Mouse (Mus musculus) kidney, adult 9 months (tissue): ENCODE data around the gene Ak3.

ENCODE experiments used
- DNase-seq: peaks from one replicate; pipeline ENCODE4 v3.0.0; 2022

Ak3 gene

GRCm38 (mm10) chr19:28991391-28991790 is 56.4 kb downstream of the Ak3 start:
- peak; percentile 33 for DNase-seq

DNA sequence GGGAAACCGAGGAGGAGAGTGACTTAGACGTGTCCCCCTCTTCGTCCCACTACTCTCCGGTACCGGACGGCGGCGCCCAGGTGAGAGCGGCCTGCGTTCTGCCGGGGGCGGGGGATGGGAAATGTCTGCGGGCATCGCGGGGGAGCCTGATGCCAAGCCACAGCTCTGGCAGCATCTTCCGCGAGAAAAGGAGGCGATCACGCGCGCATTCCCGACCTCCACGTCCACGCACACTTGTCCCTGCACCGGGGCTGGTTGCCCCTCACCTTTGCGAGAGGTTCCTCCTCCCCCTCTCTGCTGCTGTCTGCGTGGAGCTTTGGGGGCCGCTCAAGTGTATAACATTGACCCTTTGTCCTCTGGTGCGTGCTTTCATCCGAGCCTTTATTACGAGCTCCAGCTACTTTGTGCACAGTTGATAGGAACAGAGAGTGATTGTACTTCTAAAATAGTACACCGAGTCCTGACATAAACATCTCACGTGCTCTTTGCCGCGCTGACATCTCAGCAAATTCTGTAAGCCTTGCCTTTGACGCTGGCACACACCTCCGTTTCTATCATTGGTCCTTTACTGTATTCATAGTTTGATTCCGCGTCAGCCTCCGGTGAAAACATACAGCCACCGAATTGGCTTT is 57.1 kb downstream of the Ak3 start:
- peak; percentile 63 for DNase-seq

DNA sequence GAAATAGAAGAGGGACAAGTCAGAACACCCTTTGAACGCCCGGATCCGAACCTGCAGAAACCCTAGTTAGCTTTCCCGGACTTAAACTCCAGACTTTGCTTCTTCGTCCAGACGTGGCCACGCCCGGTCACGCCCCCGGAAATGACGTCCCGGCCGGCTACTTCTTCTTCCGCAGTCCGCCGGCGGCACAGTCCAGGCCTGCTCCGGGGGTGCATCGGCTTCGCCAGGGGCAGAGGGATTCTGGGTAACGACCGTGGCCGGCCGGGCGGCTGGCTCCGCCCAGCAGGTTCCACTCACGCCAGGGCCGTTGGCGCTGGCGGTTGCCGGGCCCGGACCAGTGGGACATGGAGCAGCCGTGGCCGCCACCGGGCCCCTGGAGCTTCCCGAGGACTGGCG is 57.6 kb downstream of the Ak3 start, which contains the start of gene Cdc37l1:
Gene Cdc37l1 (plus strand): TSS at position 159 of the 396 bp plus-strand sequence.
- peak; percentile 99 for DNase-seq

DNA sequence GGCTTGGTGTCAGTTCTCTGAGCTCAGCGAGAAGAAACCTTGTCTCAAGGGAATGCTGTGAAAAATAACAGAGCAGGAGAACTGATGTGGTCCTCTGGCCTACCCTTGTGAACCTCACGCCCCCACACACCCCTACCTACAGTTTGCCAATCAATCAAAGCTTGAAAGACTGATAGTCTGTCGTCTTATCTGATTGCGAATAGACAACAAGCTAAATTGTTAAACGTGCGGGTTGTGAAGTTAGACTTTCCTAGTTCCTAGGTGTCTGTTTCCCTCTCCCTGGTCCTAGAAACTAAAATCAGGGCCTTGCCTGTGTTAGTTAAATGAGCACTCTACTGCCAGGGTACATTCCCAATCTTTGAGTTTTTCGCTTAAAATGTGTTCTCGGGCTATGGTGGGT is 58.2 kb downstream of the Ak3 start:
- DNase-seq: no peak

DNA sequence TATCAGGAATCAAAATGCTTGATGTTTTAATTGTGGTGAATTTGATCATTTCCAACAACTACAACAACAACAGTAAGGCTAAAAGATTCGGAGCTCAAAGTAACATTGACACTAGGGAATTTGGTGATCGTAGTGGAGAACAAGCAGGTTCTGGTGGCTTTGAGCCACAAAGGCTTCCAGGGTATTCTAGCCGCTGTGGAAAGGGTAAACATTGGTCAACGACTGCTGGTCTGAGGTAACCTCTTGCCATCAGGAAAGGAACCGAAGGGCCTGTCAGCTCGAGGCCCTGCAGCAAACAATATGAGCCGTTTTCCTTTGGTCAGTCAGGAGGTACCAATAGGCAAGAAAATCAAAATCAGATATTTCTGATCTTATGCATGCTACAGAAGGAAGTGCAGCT is 65.1 kb downstream of the Ak3 start:
- DNase-seq: no peak

DNA sequence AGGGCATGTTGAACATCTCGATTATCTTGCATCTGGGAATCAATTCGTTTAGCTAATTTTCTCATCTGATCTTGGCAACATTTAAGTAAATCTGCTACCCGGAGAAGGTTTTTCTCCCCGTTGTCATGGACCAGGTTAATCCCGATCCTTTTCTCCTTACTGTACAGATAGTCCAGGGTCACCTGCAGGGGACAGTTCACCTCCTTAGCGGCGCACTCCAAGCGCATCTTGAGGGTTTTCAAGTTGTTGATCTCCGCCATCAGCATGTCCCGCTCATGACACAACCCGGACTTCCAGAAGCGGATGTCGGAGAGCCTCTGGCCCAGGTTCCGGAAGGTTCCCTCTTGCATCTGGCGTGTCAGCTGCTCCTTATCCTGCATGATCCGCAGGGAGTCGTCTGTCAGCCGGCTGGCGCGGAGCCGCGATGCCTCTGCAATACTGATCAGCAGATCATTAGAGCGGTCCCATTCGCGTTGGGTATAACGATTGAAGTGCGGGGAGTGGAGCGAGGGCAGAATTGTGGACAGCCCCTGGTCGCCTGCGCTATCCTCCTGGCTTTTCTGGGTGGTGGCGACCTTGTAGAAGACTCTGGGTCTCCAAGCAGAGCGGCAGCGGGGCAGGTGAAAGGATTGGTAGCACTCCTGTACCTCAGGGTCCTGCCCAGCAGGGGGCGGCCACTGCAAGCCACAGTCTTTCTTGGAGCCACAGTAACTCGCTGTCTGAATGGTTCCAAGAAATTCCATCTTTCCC is 72.7 kb downstream of the Ak3 start:
- DNase-seq: peak; percentile 91
